Mouse (Mus musculus) heart, postnatal 0 days (tissue): ENCODE measurements around the gene Proser1.

Experiments used
- CTCF ChIP-seq: IDR thresholded peaks from 2 replicates; pipeline ENCODE4 v1.5.1; 2016; ENCODE audit warnings: antibody characterized with exemption, control low read depth, low read depth
- EP300 ChIP-seq: IDR thresholded peaks from 2 replicates; pipeline ENCODE4 v1.6.1; 2016; ENCODE audit warnings: antibody characterized with exemption, low read depth

DNA sequence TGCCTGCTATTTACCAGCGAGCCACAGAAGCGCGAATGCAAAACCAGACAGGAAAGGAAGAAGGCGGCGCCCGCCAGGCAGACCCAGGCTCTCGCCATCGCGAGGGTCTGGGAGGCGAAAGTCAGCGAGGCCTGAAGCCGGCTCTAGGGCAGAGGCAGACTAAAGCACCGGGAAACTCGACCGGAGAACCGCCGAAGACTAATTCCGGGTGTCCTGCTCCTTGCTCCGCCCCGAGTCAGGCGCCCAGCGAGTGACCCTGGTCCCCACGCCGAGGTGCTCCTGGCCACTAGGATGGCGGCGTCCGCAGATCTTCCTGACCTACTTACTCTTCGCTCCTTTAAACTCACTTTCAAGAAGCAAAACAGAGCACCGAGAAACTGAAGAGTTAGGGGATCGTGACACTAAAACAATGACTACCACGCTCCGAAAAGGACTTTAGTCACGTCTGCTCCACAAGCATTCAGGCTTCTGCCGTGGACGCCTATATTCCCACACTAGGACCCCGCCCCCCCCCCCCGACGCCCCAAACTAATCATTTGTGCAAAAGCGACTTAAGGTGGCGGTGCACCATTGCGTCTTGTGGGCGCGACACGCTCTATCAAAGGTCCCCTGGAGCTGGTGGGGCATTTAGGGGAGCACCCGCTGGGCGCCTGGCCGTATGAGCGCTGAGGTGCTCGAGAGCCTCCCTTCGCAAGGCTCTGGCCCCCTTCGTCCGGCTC is at the start of gene Proser1, which contains the start of gene Nhlrc3:
- 0 out of 2 replicates have a peak, but pooled peaks have one; percentile 12 for TF ChIP-seq CTCF
- peak; percentile 92 for TF ChIP-seq EP300
